Mouse (Mus musculus) heart, adult 2 months (tissue): ENCODE data around the gene Mapk12.

Experiments
- CTCF ChIP-seq: fragments of 200-600 bp; IDR thresholded peaks from 2 replicates; pipeline ENCODE4 v1.8.1; 2022; ENCODE audit warnings: antibody characterized with exemption, mild to moderate bottlenecking, moderate library complexity
- POLR2A ChIP-seq: fragments of 200-500 bp; IDR thresholded peaks from 2 replicates; pipeline ENCODE4 v1.6.1; 2011; ENCODE audit warnings: mild to moderate bottlenecking, low read depth, low read length, control low read depth; ENCODE audit not compliant: insufficient read depth

DNA sequence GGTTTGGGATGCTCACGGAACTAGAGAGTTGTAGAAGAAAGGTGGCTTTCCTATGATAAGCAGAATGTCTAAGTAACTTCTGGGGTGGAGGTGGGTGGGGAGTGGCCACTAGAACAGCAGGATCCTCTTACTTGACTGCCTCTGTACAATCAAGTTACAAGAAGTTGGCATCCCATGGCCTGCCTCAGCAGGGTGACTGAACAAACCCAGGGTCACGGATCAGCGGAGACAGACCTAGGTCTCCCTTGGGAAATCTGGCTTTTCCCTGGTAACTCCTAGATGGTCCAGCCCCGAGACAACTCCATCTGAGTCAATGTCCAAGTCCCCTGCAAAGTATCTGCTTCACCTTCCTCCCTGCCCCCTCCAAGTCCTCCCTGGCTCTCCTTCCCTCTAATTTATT, 7.4 kb upstream of the Mapk12 start:
- TF ChIP-seq CTCF (no peak), POLR2A (no peak)
